Mouse (Mus musculus): ENCODE results near the gene Ccdc188.
A peak's percentile ranks its signal among the peaks of the same experiment; 100 is the strongest.
"Not testable (repeated sequence)": the region's sequence is repeated elsewhere in the genome, so short reads cannot be mapped to it uniquely, and the experiment has no call there.

Gene Ccdc188

GRCm38 (mm10) chr16:18217579-18217978, at the start of gene Ccdc188:
TSS of gene Ccdc188 (plus strand) at chr16:18217879.
- no peak for DNase-seq (ENCODE audit: low spot score)

GRCm38 (mm10) chr16:18169156-18169555, 48.5 kb upstream of the Ccdc188 start:
- no peak for DNase-seq (ENCODE audit: low spot score)

GRCm38 (mm10) chr16:18169776-18170175, 47.9 kb upstream of the Ccdc188 start:
- no peak for DNase-seq (ENCODE audit: low spot score)

- DNase-seq (ENCODE audit: low spot score): peak; percentile 95
Measured at GRCm38 (mm10) chr16:18172266-18172855, 45.3 kb upstream of the Ccdc188 start.

GRCm38 (mm10) chr16:18173231-18173630, 44.4 kb upstream of the Ccdc188 start:
- DNase-seq (ENCODE audit: low spot score): no peak

GRCm38 (mm10) chr16:18173788-18174187, 43.9 kb upstream of the Ccdc188 start:
- DNase-seq (ENCODE audit: low spot score): no peak

GRCm38 (mm10) chr16:18175817-18176541, 41.7 kb upstream of the Ccdc188 start:
- no peak for DNase-seq (ENCODE audit: low spot score)

GRCm38 (mm10) chr16:18176758-18177157, 40.9 kb upstream of the Ccdc188 start:
- DNase-seq (ENCODE audit: low spot score): no peak

GRCm38 (mm10) chr16:18179591-18179990, 38.1 kb upstream of the Ccdc188 start:
- DNase-seq (ENCODE audit: low spot score): no peak

GRCm38 (mm10) chr16:18181398-18181797, 36.3 kb upstream of the Ccdc188 start:
- DNase-seq (ENCODE audit: low spot score): no peak

GRCm38 (mm10) chr16:18182766-18183165, 34.9 kb upstream of the Ccdc188 start:
- no peak for DNase-seq (ENCODE audit: low spot score)

- DNase-seq (ENCODE audit: low spot score): no peak
Measured at GRCm38 (mm10) chr16:18185715-18186449, 31.8 kb upstream of the Ccdc188 start.

GRCm38 (mm10) chr16:18186798-18187197, 30.9 kb upstream of the Ccdc188 start:
- DNase-seq (ENCODE audit: low spot score): no peak

GRCm38 (mm10) chr16:18187221-18187620, 30.5 kb upstream of the Ccdc188 start:
- no peak for DNase-seq (ENCODE audit: low spot score)

GRCm38 (mm10) chr16:18191006-18191405, 26.7 kb upstream of the Ccdc188 start:
- DNase-seq (ENCODE audit: low spot score): no peak

GRCm38 (mm10) chr16:18194208-18194985, 23.3 kb upstream of the Ccdc188 start:
- DNase-seq (ENCODE audit: low spot score): no peak

- DNase-seq (ENCODE audit: low spot score): no peak
Measured at GRCm38 (mm10) chr16:18195068-18195467, 22.6 kb upstream of the Ccdc188 start.

- DNase-seq (ENCODE audit: low spot score): not testable (repeated sequence)
Measured at GRCm38 (mm10) chr16:18195561-18195960, 22.1 kb upstream of the Ccdc188 start.

- no peak for DNase-seq (ENCODE audit: low spot score)
Measured at GRCm38 (mm10) chr16:18197881-18198280, 19.8 kb upstream of the Ccdc188 start.

- DNase-seq (ENCODE audit: low spot score): no peak
Measured at GRCm38 (mm10) chr16:18198365-18199098, 19.1 kb upstream of the Ccdc188 start.

GRCm38 (mm10) chr16:18200062-18200461, 17.6 kb upstream of the Ccdc188 start:
- no peak for DNase-seq (ENCODE audit: low spot score)

- DNase-seq (ENCODE audit: low spot score): no peak
Measured at GRCm38 (mm10) chr16:18201620-18202019, 16.1 kb upstream of the Ccdc188 start.

Data from testis, postnatal 10 days (tissue).